Mouse (Mus musculus) liver (tissue): ENCODE measurements around the gene Iars.
"Not testable (repeated sequence)": the region's sequence is repeated elsewhere in the genome, so short reads cannot be mapped to it uniquely, and the experiment has no call there.

Experiments used
- DNase-seq: peaks from one replicate; pipeline ENCODE4 v3.0.0-alpha.2; 2020; ENCODE audit warnings: mixed read lengths

Iars gene

DNA sequence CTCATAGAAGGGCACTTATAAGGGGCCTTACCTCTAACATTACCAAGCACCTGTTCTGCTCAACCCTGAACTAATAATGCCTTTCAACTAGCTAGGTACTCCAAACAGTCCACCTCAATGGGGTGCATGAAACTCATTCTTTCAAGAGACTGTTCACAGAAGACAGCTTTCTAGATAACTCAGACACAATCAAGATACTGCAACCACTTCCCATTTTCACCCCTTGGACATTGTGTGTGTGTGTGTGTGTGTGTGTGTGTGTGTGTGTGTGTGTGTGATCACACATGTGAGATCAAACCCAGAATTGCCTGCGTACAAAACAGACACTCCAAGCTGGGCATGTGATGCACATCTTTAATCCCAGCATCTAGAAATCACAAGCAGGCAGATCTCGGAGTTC, 56.1 kb downstream of the Iars start:
- DNase-seq: no peak

- no peak for DNase-seq
These were observed 59.6 kb downstream of the Iars start for GRCm38 (mm10) chr13:49741285-49742040.

- DNase-seq: no peak
These were observed 74.7 kb downstream of the Iars start for GRCm38 (mm10) chr13:49756591-49756990.

GRCm38 (mm10) chr13:49757966-49758365, 76.1 kb downstream of the Iars start:
- no peak for DNase-seq

GRCm38 (mm10) chr13:49760675-49761074, 78.8 kb downstream of the Iars start:
- no peak for DNase-seq

GRCm38 (mm10) chr13:49762208-49762607, 80.3 kb downstream of the Iars start:
- DNase-seq: no peak

DNA sequence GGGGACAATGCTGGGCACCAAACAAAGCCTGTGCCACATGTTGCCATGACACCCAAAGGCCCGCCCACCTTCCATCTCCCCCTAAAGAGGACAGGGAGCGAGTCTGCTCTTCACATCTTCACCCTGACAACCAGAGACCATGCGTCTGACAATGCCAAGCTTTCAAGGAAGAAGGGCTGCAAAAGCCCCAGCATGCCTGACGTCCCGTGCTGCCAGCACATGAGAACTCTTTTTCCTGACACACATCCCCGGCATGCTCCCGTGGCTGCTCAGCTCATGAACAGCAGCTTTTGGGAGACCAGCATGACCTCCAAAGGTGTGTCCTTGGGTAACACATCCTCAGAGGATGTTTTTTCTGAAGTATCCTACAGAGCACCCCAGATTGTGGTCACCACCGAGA, 83.4 kb downstream of the Iars start:
- no peak for DNase-seq

GRCm38 (mm10) chr13:49766269-49766668, 84.4 kb downstream of the Iars start:
- DNase-seq: no peak

DNA sequence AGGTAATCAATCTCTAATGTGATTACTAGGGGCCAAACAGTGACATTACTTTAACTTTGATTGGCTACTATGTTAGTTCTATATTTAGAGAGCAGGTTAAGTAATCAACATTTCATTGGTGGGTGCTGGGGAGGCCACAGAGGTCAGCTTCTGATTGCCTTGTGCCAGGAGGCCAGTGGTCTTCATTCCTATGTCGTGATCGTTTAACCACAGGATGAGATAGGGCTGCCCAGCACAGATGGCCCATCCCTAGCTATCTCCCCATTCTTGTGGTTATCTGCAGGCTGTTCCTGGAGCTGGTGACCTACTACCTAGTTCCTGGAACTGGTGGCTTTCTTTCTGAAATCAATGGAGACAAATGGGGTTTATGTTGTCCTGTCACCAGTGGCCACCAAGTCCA, 86.1 kb downstream of the Iars start:
- peak; percentile 16 for DNase-seq

DNA sequence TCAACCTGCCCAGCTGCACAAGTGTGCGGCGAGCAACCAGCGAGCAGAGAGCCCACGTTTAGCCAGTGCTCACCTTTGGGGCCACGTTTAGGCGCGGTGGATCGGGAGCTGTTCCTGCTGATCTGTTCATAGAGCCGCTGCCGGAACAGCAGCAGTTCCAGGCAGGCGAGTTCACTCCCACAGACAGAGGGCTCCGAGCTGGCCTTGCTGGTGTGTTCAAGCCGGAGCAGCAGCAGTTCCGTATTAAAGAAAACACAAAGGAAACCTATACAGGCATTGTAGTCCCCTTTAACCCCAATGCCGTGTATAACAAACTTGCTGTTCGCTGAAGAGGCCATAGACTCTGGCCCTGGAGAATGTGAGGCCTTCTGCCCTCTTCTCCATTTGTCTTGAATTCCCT, 87.2 kb downstream of the Iars start:
- DNase-seq: no peak

- not testable (repeated sequence) for DNase-seq
These were observed 89.6 kb downstream of the Iars start for GRCm38 (mm10) chr13:49771536-49771935.
